Mouse (Mus musculus) stomach, embryonic 16.5 days (tissue): ENCODE measurements around the gene Ubald2. TPM values are rescaled to one million over a fixed set of nuclear protein-coding genes. Genes with fewer than 3 reads are reported as not detected.

Experiments used
- ATAC-seq: fragments of 200-750 bp; cut with Nextera tagmentation; 2 replicates; pipeline ENCODE4 v1.8.0; 2017; ENCODE audit warnings: moderate number of reproducible peaks, moderate TSS enrichment; ENCODE audit not compliant: insufficient read depth, low FRiP score
- H3K27ac ChIP-seq: fragments of 300-500 bp; sonication (generic); 2 replicates; pipeline ENCODE4 v1.5.1; 2014; ENCODE audit warnings: low read length
- H3K27me3 ChIP-seq: fragments of 300-500 bp; sonication (generic); 2 replicates; pipeline ENCODE4 v1.6.1; 2014; ENCODE audit warnings: low read length, control low read depth, mixed read lengths; ENCODE audit not compliant: control insufficient read depth, insufficient read depth
- H3K36me3 ChIP-seq: fragments of 300-500 bp; sonication (generic); 2 replicates; pipeline ENCODE4 v1.6.1; 2014; ENCODE audit warnings: low read length; ENCODE audit not compliant: control insufficient read depth, insufficient read depth
- H3K4me1 ChIP-seq: fragments of 300-500 bp; sonication (generic); 2 replicates; pipeline ENCODE4 v1.6.1; 2014; ENCODE audit warnings: low read length, control low read depth, mixed read lengths; ENCODE audit not compliant: control insufficient read depth, insufficient read depth
- H3K4me2 ChIP-seq: fragments of 300-500 bp; sonication (generic); 2 replicates; pipeline ENCODE4 v1.6.1; 2014; ENCODE audit warnings: low read depth, low read length, mixed read lengths
- H3K4me3 ChIP-seq: fragments of 300-500 bp; sonication (generic); replicated peaks from 2 replicates; pipeline ENCODE4 v1.5.1; 2014; ENCODE audit warnings: mild to moderate bottlenecking, low read length
- H3K9ac ChIP-seq: fragments of 300-500 bp; sonication (generic); 2 replicates; pipeline ENCODE4 v1.6.1; 2014; ENCODE audit warnings: low read length
- H3K9me3 ChIP-seq: fragments of 300-500 bp; sonication (generic); replicated peaks from 2 replicates; pipeline ENCODE4 v1.6.1; 2016; ENCODE audit warnings: low read length, control low read depth; ENCODE audit not compliant: control insufficient read depth
- WGBS: fragments of 180-500 bp; shearing (Covaris S2); extraction: QIAGEN DNeasy Blood & Tissue Kit; methylation state at CpG from one replicate; pipeline ENCODE4 v1.1.7; 2014; 5-methylcytosine and 5-hydroxymethylcytosine counted together
- polyA plus RNA-seq: library from polyadenylated mRNA; unstranded; fragments of >200 nt; fragmentation: Nextera tagmentation; extraction: Ambion mirVana; gene quantifications from 2 replicates; pipeline ENCODE4 v1.2.1, GENCODE M21; 2015

Gene Ubald2
- polyA plus RNA-seq, 1 experiment from 2014 or later: 34.8 TPM

- H3K4me3 ChIP-seq: no peak overlapping the region
- no peaks in the 10 kb centered on the region for H3K27me3 ChIP-seq
- no peak for ATAC-seq
- H3K9ac ChIP-seq: no peak overlapping the region
- H3K9me3 ChIP-seq: no peaks in the 10 kb centered on the region
- no peak overlapping the region for H3K4me2 ChIP-seq
- no peaks in the 10 kb centered on the region for H3K4me1 ChIP-seq
- WGBS: 49% methylated on average over 8 of the region's 8 CpGs
- H3K36me3 ChIP-seq: peaks cover 50% of the 10 kb centered on the region
- H3K27ac ChIP-seq: no peak overlapping the region
Measured at GRCm38 (mm10) chr11:116479832-116480231, 45.9 kb downstream of the Ubald2 start.

DNA sequence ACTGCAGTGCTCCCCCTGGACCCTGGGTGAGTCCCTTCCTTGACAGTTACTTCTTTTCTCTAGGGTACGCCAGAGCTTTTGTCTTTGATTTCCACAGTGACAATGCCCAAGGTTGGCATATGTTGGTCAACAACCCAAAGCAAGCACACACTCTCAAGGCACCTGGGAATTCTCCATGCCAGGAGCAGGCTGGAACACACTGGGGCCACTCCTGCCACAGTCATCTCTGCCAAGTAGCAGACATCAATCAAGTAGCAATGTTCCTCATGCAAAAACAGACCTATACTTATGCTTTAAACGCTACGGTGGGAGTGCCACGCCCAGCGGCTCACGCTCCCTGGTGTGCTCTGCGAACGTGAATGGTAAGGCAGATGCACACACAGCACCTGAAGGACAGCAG, 47.1 kb downstream of the Ubald2 start:
- Histone ChIP-seq H3K9me3 (no peaks in the 10 kb centered on the region), H3K36me3 (peaks cover 57% of the 10 kb centered on the region), H3K9ac (no peak overlapping the region), H3K4me1 (no peaks in the 10 kb centered on the region), H3K4me3 (no peak overlapping the region), H3K27ac (no peak overlapping the region), H3K27me3 (no peaks in the 10 kb centered on the region), H3K4me2 (no peak overlapping the region)
- no peak for ATAC-seq
- 93% methylated on average over 8 of the region's 8 CpGs for WGBS

GRCm38 (mm10) chr11:116481776-116482175, 47.9 kb downstream of the Ubald2 start:
- no peak for ATAC-seq
- peaks cover 59% of the 10 kb centered on the region for H3K36me3 ChIP-seq
- H3K9me3 ChIP-seq: no peaks in the 10 kb centered on the region
- H3K9ac ChIP-seq: no peak overlapping the region
- no peaks in the 10 kb centered on the region for H3K27me3 ChIP-seq
- 83% methylated on average over 7 of the region's 7 CpGs for WGBS
- H3K4me1 ChIP-seq: no peaks in the 10 kb centered on the region
- no peak overlapping the region for H3K27ac ChIP-seq
- no peak overlapping the region for H3K4me2 ChIP-seq
- H3K4me3 ChIP-seq: no peak overlapping the region

GRCm38 (mm10) chr11:116484261-116484660, 50.4 kb downstream of the Ubald2 start:
- no peaks in the 10 kb centered on the region for H3K27me3 ChIP-seq
- no peak overlapping the region for H3K4me2 ChIP-seq
- ATAC-seq: no peak
- H3K9ac ChIP-seq: no peak overlapping the region
- no peaks in the 10 kb centered on the region for H3K9me3 ChIP-seq
- no peak overlapping the region for H3K27ac ChIP-seq
- 77% methylated on average over 8 of the region's 8 CpGs for WGBS
- peaks cover 43% of the 10 kb centered on the region for H3K36me3 ChIP-seq
- H3K4me3 ChIP-seq: no peak overlapping the region
- H3K4me1 ChIP-seq: peaks cover 6% of the 10 kb centered on the region; the same call in 1 of the 2 replicates

- Histone ChIP-seq H3K36me3 (peaks cover 23% of the 10 kb centered on the region), H3K4me1 (peaks cover 16% of the 10 kb centered on the region), H3K27ac (no peak overlapping the region), H3K9me3 (no peaks in the 10 kb centered on the region), H3K4me2 (no peak overlapping the region), H3K9ac (no peak overlapping the region), H3K27me3 (no peaks in the 10 kb centered on the region), H3K4me3 (no peak overlapping the region)
- ATAC-seq: no peak
Measured at GRCm38 (mm10) chr11:116488207-116488606, 54.3 kb downstream of the Ubald2 start.

Other genes with a start within 250 kb of the Ubald2 start
- gene Ten1, start 235.2 kb upstream of the Ubald2 start, polyA plus RNA-seq: 74.7 and 78.2 TPM in 2 replicates
- 50.8 and 61.0 TPM in 2 replicates for gene Acox1, start 235.0 kb upstream of the Ubald2 start, polyA plus RNA-seq
- gene Evpl, start 196.0 kb upstream of the Ubald2 start, polyA plus RNA-seq: 19.2 and 23.5 TPM in 2 replicates
- 85.5 and 89.4 TPM in 2 replicates for gene Srp68, start 159.9 kb upstream of the Ubald2 start, polyA plus RNA-seq
- 0.26 and 0.45 TPM in 2 replicates for gene Galr2, start 153.2 kb upstream of the Ubald2 start, polyA plus RNA-seq
- gene Exoc7, start 126.9 kb upstream of the Ubald2 start, polyA plus RNA-seq: 56.8 and 58.4 TPM in 2 replicates
- gene Foxj1, start 98.7 kb upstream of the Ubald2 start, polyA plus RNA-seq: 0.39 and 0.41 TPM in 2 replicates
- gene Rnf157, start 21.1 kb upstream of the Ubald2 start, polyA plus RNA-seq: 5.2 TPM in 2 replicates
- gene Qrich2, start 32.1 kb downstream of the Ubald2 start, polyA plus RNA-seq: 0.20 and 0.53 TPM in 2 replicates
- gene Prpsap1, start 60.1 kb downstream of the Ubald2 start, polyA plus RNA-seq: 190 and 195 TPM in 2 replicates
- gene Sphk1, start 96.8 kb downstream of the Ubald2 start, polyA plus RNA-seq: 12.4 and 15.3 TPM in 2 replicates
- 4.8 and 5.1 TPM in 2 replicates for gene Ube2o, start 147.4 kb downstream of the Ubald2 start, polyA plus RNA-seq
- gene Aanat, start 152.3 kb downstream of the Ubald2 start, polyA plus RNA-seq: not detected in 2 replicates
- gene Rhbdf2, start 192.9 kb downstream of the Ubald2 start, polyA plus RNA-seq: 8.2 and 9.3 TPM in 2 replicates
- 1.1 and 1.6 TPM in 2 replicates for gene Prcd, start 219.4 kb downstream of the Ubald2 start, polyA plus RNA-seq
- gene Cygb, start 220.2 kb downstream of the Ubald2 start, polyA plus RNA-seq: 19.6 and 24.8 TPM in 2 replicates